Mouse (Mus musculus) kidney, postnatal 0 days (tissue): Measurements from ENCODE around the gene Dnaja4. TPM values are rescaled to one million over a fixed set of nuclear protein-coding genes. Genes with fewer than 3 reads are reported as not detected.

ENCODE experiments used
- ATAC-seq: fragments of 200-750 bp; cut with Nextera tagmentation; replicated peaks from 2 replicates; pipeline ENCODE4 v1.8.0; 2017; ENCODE audit warnings: low read depth, moderate number of reproducible peaks, moderate TSS enrichment, moderate library complexity; ENCODE audit not compliant: low FRiP score
- DNase-seq: peaks from one replicate; pipeline ENCODE4 v3.0.0-alpha.2; 2016; ENCODE audit warnings: low spot score
- H3K27ac ChIP-seq: fragments of 300-500 bp; sonication (generic); 2 replicates; pipeline ENCODE4 v1.5.1; 2014; ENCODE audit warnings: mild to moderate bottlenecking
- H3K27me3 ChIP-seq: fragments of 300-500 bp; sonication (generic); 2 replicates; pipeline ENCODE4 v1.6.1; 2014; ENCODE audit warnings: low read length, mixed read lengths; ENCODE audit not compliant: insufficient read depth
- H3K36me3 ChIP-seq: fragments of 300-500 bp; sonication (generic); 2 replicates; pipeline ENCODE4 v1.6.1; 2014; ENCODE audit warnings: low read length, mixed read lengths; ENCODE audit not compliant: insufficient read depth
- H3K4me1 ChIP-seq: fragments of 300-500 bp; sonication (generic); replicated peaks from 2 replicates; pipeline ENCODE4 v1.6.1; 2014; ENCODE audit warnings: antibody characterized with exemption, low read length, mixed read lengths; ENCODE audit not compliant: insufficient read depth
- H3K4me2 ChIP-seq: fragments of 300-500 bp; sonication (generic); 2 replicates; pipeline ENCODE4 v1.6.1; 2014; ENCODE audit warnings: mild to moderate bottlenecking, low read length, moderate library complexity, mixed read lengths
- H3K4me3 ChIP-seq: fragments of 300-500 bp; sonication (generic); replicated peaks from 2 replicates; pipeline ENCODE4 v1.5.1; 2014; ENCODE audit warnings: low read depth, low read length
- H3K9ac ChIP-seq: fragments of 300-500 bp; sonication (generic); 2 replicates; pipeline ENCODE4 v1.6.1; 2014; ENCODE audit warnings: low read depth, low read length
- H3K9me3 ChIP-seq: fragments of 300-500 bp; sonication (generic); replicated peaks from 2 replicates; pipeline ENCODE4 v1.6.1; 2016; ENCODE audit warnings: low read length, inconsistent platforms, mixed read lengths
- CTCF ChIP-seq: IDR thresholded peaks from 2 replicates; pipeline ENCODE4 v1.5.1; 2016; ENCODE audit warnings: antibody characterized with exemption, low read depth, mild to moderate bottlenecking, moderate library complexity
- WGBS: fragments of 180-500 bp; shearing (Covaris S2); extraction: QIAGEN DNeasy Blood & Tissue Kit; methylation state at CpG from one replicate; pipeline ENCODE4 v1.1.7; 2014; 5-methylcytosine and 5-hydroxymethylcytosine counted together
- polyA plus RNA-seq: library from polyadenylated mRNA; unstranded; fragments of >200 nt; fragmentation: Nextera tagmentation; extraction: Ambion mirVana; gene quantifications from 2 replicates; pipeline ENCODE4 v1.2.1, GENCODE M21; 2015

The Dnaja4 gene
- polyA plus RNA-seq, 1 experiment from 2014 or later = 2.9 TPM

GRCm38 (mm10) chr9:54707288-54707999, 8.8 kb downstream of the Dnaja4 start:
- no peak for DNase-seq
- no peak overlapping the region for H3K9ac ChIP-seq
- H3K36me3 ChIP-seq = 0 out of 2 replicates have a peak, but pooled peaks cover 8% of the 10 kb centered on the region
- TF ChIP-seq CTCF = no peak
- no peaks in the 10 kb centered on the region for H3K27me3 ChIP-seq
- no peak overlapping the region for H3K4me3 ChIP-seq
- ATAC-seq = no peak
- no peaks in the 10 kb centered on the region for H3K9me3 ChIP-seq
- WGBS = 70% methylated on average over 8 of the region's 8 CpGs
- H3K4me1 ChIP-seq = no peaks in the 10 kb centered on the region
- no peak overlapping the region for H3K27ac ChIP-seq
- no peak overlapping the region for H3K4me2 ChIP-seq

DNA sequence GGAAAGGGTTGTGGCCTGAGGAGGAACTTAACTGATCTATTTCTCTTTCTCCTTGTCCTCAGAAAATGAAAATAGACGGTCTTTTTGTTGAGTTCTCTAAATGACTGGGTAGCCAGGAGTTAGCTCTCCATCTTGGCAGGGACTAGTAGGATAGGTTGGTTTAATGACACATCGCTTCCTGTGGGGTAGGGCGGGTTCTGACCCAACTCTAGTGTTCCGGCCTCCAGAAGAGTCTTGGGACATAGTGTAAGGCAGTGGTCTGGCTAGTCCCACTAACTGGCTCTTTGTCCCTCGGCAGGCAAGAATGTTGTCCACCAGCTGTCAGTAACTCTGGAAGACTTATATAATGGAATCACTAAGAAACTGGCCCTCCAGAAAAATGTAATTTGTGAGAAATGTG, 9.4 kb downstream of the Dnaja4 start:
- DNase-seq (no peak), ATAC-seq (no peak)
- WGBS = 86% methylated on average over 5 of the region's 5 CpGs
- no peaks in the 10 kb centered on the region for H3K4me1 ChIP-seq
- H3K27ac ChIP-seq = no peak overlapping the region
- H3K27me3 ChIP-seq = no peaks in the 10 kb centered on the region
- no peaks in the 10 kb centered on the region for H3K9me3 ChIP-seq
- H3K36me3 ChIP-seq = 0 out of 2 replicates have a peak, but pooled peaks cover 9% of the 10 kb centered on the region
- H3K9ac ChIP-seq = no peak overlapping the region
- no peak overlapping the region for H3K4me3 ChIP-seq
- no peak for TF ChIP-seq CTCF
- H3K4me2 ChIP-seq = no peak overlapping the region

GRCm38 (mm10) chr9:54715776-54716175, 17.1 kb downstream of the Dnaja4 start:
- WGBS = 84% methylated on average over 3 of the region's 3 CpGs
- Histone ChIP-seq H3K4me3 (no peak overlapping the region), H3K4me1 (no peaks in the 10 kb centered on the region), H3K9me3 (no peaks in the 10 kb centered on the region), H3K27ac (no peak overlapping the region), H3K36me3 (peaks cover 63% of the 10 kb centered on the region), H3K27me3 (no peaks in the 10 kb centered on the region), H3K9ac (no peak overlapping the region), H3K4me2 (no peak overlapping the region)
- DNase-seq = no peak
- TF ChIP-seq CTCF = no peak
- ATAC-seq = no peak

- Histone ChIP-seq H3K27ac (no peak overlapping the region), H3K9ac (no peak overlapping the region), H3K27me3 (no peaks in the 10 kb centered on the region), H3K9me3 (no peaks in the 10 kb centered on the region), H3K4me1 (no peaks in the 10 kb centered on the region), H3K4me2 (no peak overlapping the region), H3K4me3 (no peak overlapping the region), H3K36me3 (peaks cover 55% of the 10 kb centered on the region)
- WGBS = 80% methylated on average over 3 of the region's 3 CpGs
- no peak for TF ChIP-seq CTCF
- no peak for ATAC-seq
- no peak for DNase-seq
Measured at GRCm38 (mm10) chr9:54717527-54717926, 18.9 kb downstream of the Dnaja4 start.

DNA sequence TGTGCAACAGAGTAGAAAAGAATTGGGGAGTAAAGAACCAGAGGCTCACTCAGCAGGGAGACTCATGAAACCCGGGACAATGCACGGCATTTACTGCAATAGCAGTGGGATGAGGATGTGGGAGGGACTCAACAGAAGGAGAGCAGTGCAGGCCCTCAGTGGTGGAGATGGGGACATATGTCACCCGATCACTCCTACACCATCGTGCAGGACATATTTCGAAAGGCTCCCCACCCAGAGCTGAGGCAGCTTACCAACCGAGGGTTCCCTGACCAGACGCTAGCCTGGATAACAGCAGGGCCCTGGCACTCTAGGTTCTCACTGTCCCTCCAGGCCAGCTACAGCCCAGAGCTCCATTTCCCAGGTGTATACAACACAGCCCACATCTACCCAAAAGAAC, 23.5 kb downstream of the Dnaja4 start:
- DNase-seq = no peak
- ATAC-seq = no peak

DNA sequence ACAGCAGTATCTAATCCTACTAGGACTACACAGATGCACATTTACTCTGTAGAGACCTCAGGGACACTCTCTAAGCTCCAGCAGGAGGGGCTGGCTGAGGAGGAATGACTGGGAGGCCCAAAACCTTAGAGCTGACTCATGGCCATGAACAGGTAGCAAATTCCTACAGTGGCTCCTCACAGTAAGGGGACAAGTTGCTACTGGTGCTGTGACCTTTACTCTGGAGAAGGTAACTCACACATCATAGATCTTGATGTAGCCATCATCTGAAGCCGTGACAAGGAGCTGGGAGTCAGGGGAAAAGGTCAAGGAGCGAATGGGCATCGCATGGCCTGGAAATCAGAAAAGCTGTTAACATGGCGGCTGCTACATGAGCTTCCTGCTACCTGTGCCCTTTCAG, 23.9 kb downstream of the Dnaja4 start:
- no peak overlapping the region for H3K4me3 ChIP-seq
- no peaks in the 10 kb centered on the region for H3K4me1 ChIP-seq
- no peak overlapping the region for H3K9ac ChIP-seq
- H3K4me2 ChIP-seq = no peak overlapping the region
- DNase-seq (no peak), ATAC-seq (no peak)
- 73% methylated on average over 4 of the region's 4 CpGs for WGBS
- no peak for TF ChIP-seq CTCF
- no peaks in the 10 kb centered on the region for H3K9me3 ChIP-seq
- no peak overlapping the region for H3K27ac ChIP-seq
- no peaks in the 10 kb centered on the region for H3K27me3 ChIP-seq
- peaks cover 48% of the 10 kb centered on the region for H3K36me3 ChIP-seq

More for the DNA sequence above, 23.5 kb downstream of the Dnaja4 start:
- no peak overlapping the region for H3K9ac ChIP-seq
- no peak for TF ChIP-seq CTCF
- no peaks in the 10 kb centered on the region for H3K4me1 ChIP-seq
- peaks cover 46% of the 10 kb centered on the region for H3K36me3 ChIP-seq
- H3K9me3 ChIP-seq = no peaks in the 10 kb centered on the region
- no peak overlapping the region for H3K4me2 ChIP-seq
- H3K4me3 ChIP-seq = no peak overlapping the region
- H3K27me3 ChIP-seq = no peaks in the 10 kb centered on the region
- WGBS = 66% methylated on average over 7 of the region's 7 CpGs
- H3K27ac ChIP-seq = no peak overlapping the region

DNA sequence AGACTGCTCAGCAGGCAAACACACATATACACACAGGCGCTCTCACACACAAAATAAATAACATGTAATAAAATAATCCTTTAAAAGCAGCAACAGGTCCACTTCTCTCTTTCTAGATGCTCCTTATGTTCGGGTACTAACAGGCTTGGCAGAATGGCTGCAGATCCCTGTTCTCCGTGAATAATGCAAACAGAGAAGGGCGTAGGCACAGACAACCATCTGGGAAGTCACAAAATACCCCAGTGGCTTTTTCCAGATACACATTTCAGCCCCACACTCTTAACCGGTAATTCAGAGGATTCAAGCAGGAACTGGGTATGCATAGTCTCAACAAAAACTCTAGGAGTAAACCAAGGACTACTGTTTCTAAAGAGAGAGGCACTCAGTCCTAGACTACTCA, 27.6 kb downstream of the Dnaja4 start:
- no peak overlapping the region for H3K4me3 ChIP-seq
- no peak overlapping the region for H3K4me2 ChIP-seq
- H3K9me3 ChIP-seq = no peaks in the 10 kb centered on the region
- no peak for TF ChIP-seq CTCF
- peaks cover 40% of the 10 kb centered on the region for H3K36me3 ChIP-seq
- no peaks in the 10 kb centered on the region for H3K27me3 ChIP-seq
- DNase-seq = no peak
- no peak overlapping the region for H3K9ac ChIP-seq
- H3K4me1 ChIP-seq = no peaks in the 10 kb centered on the region
- 84% methylated on average over 5 of the region's 5 CpGs for WGBS
- no peak overlapping the region for H3K27ac ChIP-seq
- no peak for ATAC-seq
